Mouse (Mus musculus) midbrain, embryonic 14.5 days (tissue): ENCODE data around the gene Hoxb3. TPM values are rescaled to one million over a fixed set of nuclear protein-coding genes. Genes with fewer than 3 reads are reported as not detected.

Source experiments
- ATAC-seq: fragments of 200-750 bp; cut with Nextera tagmentation; 2 replicates; pipeline ENCODE4 v1.8.0; 2017; ENCODE audit warnings: moderate number of reproducible peaks, moderate library complexity; ENCODE audit not compliant: low FRiP score, low TSS enrichment
- DNase-seq: peaks from one replicate; pipeline ENCODE4 v3.0.0-alpha.2; 2015
- H3K27ac ChIP-seq: fragments of 300-500 bp; sonication (generic); replicated peaks from 2 replicates; pipeline ENCODE4 v1.5.1; 2014; ENCODE audit warnings: mild to moderate bottlenecking, low read depth, low read length, moderate library complexity
- H3K27me3 ChIP-seq: fragments of 300-500 bp; sonication (generic); 2 replicates; pipeline ENCODE4 v1.6.1; 2014; ENCODE audit warnings: low read length, control low read depth, mixed read lengths; ENCODE audit not compliant: control insufficient read depth, insufficient read depth
- H3K36me3 ChIP-seq: fragments of 300-500 bp; sonication (generic); 2 replicates; pipeline ENCODE4 v1.6.1; 2014; ENCODE audit warnings: low read length, control low read depth; ENCODE audit not compliant: control insufficient read depth, insufficient read depth
- H3K4me1 ChIP-seq: fragments of 300-500 bp; sonication (generic); 2 replicates; pipeline ENCODE4 v1.6.1; 2014; ENCODE audit warnings: mild to moderate bottlenecking, antibody characterized with exemption, low read length, control low read depth; ENCODE audit not compliant: control insufficient read depth, insufficient read depth
- H3K4me2 ChIP-seq: fragments of 300-500 bp; sonication (generic); 2 replicates; pipeline ENCODE4 v1.6.1; 2014; ENCODE audit warnings: mild to moderate bottlenecking, low read length, moderate library complexity
- H3K4me3 ChIP-seq: fragments of 300-500 bp; sonication (generic); replicated peaks from 2 replicates; pipeline ENCODE4 v1.5.1; 2014; ENCODE audit warnings: low read depth, low read length
- H3K9ac ChIP-seq: fragments of 300-500 bp; sonication (generic); replicated peaks from 2 replicates; pipeline ENCODE4 v1.6.1; 2014; ENCODE audit warnings: mild to moderate bottlenecking, low read length, moderate library complexity
- H3K9me3 ChIP-seq: fragments of 300-500 bp; sonication (generic); 2 replicates; pipeline ENCODE4 v1.6.1; 2016; ENCODE audit warnings: low read length, control low read depth, mixed read lengths; ENCODE audit not compliant: control insufficient read depth
- WGBS: fragments of 180-500 bp; shearing (Covaris S2); extraction: QIAGEN DNeasy Blood & Tissue Kit; methylation state at CpG from one replicate; pipeline ENCODE4 v1.1.7; 2014; 5-methylcytosine and 5-hydroxymethylcytosine counted together
- microRNA counts: library from miRNA; unstranded; fragments of <30 nt; microRNA quantifications from one replicate; lab custom pipeline; 2016
- microRNA-seq: library from miRNA; unstranded; fragments of <30 nt; microRNA quantifications from one replicate; pipeline ENCODE4, GENCODE M21; 2016
- polyA plus RNA-seq: library from polyadenylated mRNA; unstranded; fragments of >200 nt; fragmentation: Nextera tagmentation; extraction: Ambion mirVana; gene quantifications from 2 replicates; pipeline ENCODE4 v1.2.1, GENCODE M21; 2014

Hoxb3 gene
- polyA plus RNA-seq, 1 experiment from 2014 or later = not detected

DNA sequence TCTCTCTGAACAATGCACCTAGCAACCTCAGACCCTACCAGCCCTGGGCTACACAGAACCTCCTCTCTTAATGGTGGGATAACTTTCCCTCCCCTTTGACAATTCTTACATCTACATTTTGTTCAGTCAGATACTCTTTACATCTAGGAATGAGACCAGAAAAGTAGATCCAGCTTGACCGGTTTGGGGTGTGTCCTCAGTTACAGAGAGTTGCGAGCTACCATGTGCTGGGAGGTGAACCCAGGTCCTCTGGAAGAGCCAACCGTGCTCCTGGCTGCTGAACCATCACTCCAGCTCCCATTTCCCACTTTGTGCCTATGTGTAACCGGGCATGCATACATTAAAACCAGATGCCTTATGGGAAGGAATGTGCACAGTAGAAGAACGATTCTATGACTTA, 60.3 kb downstream of the Hoxb3 start:
- no peaks in the 10 kb centered on the region for H3K4me1 ChIP-seq
- no peak overlapping the region for H3K9ac ChIP-seq
- H3K36me3 ChIP-seq = no peaks in the 10 kb centered on the region
- ATAC-seq = no peak
- no peaks in the 10 kb centered on the region; the same call in 1 of the 2 replicates for H3K27me3 ChIP-seq
- no peak overlapping the region for H3K4me3 ChIP-seq
- H3K27ac ChIP-seq = no peak overlapping the region
- H3K4me2 ChIP-seq = no peak overlapping the region
- H3K9me3 ChIP-seq = no peaks in the 10 kb centered on the region
- WGBS = 82% methylated on average over 5 of the region's 5 CpGs
- no peak for DNase-seq

DNA sequence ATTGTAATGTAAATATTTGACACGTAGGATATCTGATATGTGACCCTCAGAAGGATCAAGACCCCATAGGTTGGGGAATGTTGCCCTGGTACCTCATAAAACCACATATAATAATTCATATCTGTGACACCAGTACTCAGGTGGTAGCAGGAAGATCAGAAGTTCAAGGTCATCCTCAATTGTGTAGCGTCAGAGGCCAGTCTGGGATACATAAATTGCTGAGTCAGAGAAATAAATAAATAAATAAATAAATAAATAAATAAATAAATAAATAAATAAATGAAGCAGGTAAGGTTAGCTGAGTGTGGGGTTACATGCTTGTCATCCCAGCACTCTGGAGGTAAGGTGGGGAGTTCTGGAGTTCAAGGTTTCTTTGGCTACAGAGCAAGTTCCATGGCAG, 64.5 kb downstream of the Hoxb3 start:
- Histone ChIP-seq H3K36me3 (no peaks in the 10 kb centered on the region), H3K4me3 (no peak overlapping the region), H3K4me2 (no peak overlapping the region), H3K27ac (no peak overlapping the region), H3K4me1 (0 out of 2 replicates have a peak, but pooled peaks cover 2% of the 10 kb centered on the region), H3K27me3 (no peaks in the 10 kb centered on the region), H3K9ac (no peak overlapping the region), H3K9me3 (no peaks in the 10 kb centered on the region)
- WGBS = 81% methylated on average over 2 of the region's 2 CpGs
- ATAC-seq (no peak), DNase-seq (no peak)

DNA sequence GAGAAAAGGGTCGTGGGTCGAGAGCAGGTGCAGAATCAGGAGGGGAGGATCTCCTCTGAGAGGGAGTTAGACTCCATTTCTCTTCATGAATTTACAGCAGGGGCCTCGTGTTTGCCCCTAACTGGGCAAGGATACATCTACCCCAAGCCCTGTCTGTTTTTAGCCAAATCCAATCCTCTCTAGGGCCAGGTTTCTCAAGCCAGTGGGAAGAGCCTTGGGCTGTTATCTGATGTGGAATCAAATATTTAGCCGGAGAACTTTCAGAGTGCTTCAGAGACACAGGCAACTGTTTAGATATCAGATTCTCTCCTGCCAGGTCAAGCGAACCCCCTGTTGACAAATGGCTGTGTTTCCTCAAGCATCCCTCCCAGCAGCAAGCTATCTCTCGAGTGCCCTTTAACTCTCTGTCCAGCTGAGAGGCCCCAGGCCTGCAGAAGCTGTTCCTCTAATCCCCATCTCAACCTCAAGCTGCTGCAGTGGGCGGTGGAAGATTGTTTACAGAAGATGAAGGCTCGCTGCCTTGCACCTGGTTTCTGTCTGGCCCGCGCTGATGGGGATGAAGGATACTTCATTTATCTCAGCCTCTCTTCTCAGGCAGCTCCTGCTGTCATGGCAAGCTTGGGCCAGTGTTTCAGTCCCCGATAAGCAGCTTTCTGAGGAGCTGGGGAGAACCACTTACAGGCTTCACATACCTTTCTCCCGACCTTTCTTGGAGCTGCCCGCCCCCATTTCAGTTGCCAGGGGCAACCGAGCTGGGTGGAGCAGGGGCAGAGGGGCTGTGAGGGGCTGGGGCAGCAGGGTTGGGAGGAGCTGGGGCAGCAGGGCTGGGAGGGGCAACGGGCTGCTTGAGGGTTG, 73.9 kb downstream of the Hoxb3 start:
- Histone ChIP-seq H3K9ac (no peak overlapping the region), H3K4me2 (no peak overlapping the region), H3K27me3 (peaks cover 3% of the 10 kb centered on the region; the same call in 1 of the 2 replicates), H3K4me3 (no peak overlapping the region), H3K4me1 (peaks cover 6% of the 10 kb centered on the region), H3K27ac (no peak overlapping the region), H3K36me3 (no peaks in the 10 kb centered on the region), H3K9me3 (no peaks in the 10 kb centered on the region)
- WGBS = 11% methylated on average over 15 of the region's 15 CpGs
- DNase-seq (no peak), ATAC-seq (no peak)

MicroRNAs within 50 kb of the gene (microRNA counts, 519-probe panel; counts per million panel counts)
- 2,864 counts per million, percentile 10 among the panel's probes with 10 or more counts for microRNA mmu-miR-10a (lab: Ali Mortazavi, UCI)

Small RNA genes lying within 50 kb of the gene (microRNA-seq; reads per million reads assigned to microRNA genes)
- 579 reads per million, percentile 75 among the genes with 10 or more reads in this experiment for gene Mir10a

Other genes starting within 250 kb of the Hoxb3 start
- 679 and 959 TPM in 2 replicates for gene Atp5g1, start 247.7 kb upstream of the Hoxb3 start, polyA plus RNA-seq
- gene Calcoco2, start 211.4 kb upstream of the Hoxb3 start, polyA plus RNA-seq = not detected in 2 replicates
- gene Ttll6, start 189.5 kb upstream of the Hoxb3 start, polyA plus RNA-seq = not detected in 2 replicates
- not detected in 2 replicates for gene Hoxb13, start 129.0 kb upstream of the Hoxb3 start, polyA plus RNA-seq
- not detected in 2 replicates for gene Hoxb9, start 51.9 kb upstream of the Hoxb3 start, polyA plus RNA-seq
- gene Hoxb8, start 41.4 kb upstream of the Hoxb3 start, polyA plus RNA-seq = not detected in 2 replicates
- gene Hoxb7, start 36.7 kb upstream of the Hoxb3 start, polyA plus RNA-seq = not detected in 2 replicates
- not detected in 2 replicates for gene Hoxb6, start 30.9 kb upstream of the Hoxb3 start, polyA plus RNA-seq
- not detected in 2 replicates for gene Hoxb5, start 20.0 kb upstream of the Hoxb3 start, polyA plus RNA-seq
- gene Hoxb4, start 5.1 kb upstream of the Hoxb3 start, polyA plus RNA-seq = not detected in 2 replicates
- 0.17 TPM in 1 of 2 replicates, not detected in the other for gene Hoxb2, start 27.2 kb downstream of the Hoxb3 start, polyA plus RNA-seq
- not detected in 2 replicates for gene Hoxb1, start 42.4 kb downstream of the Hoxb3 start, polyA plus RNA-seq
- gene Skap1, start 141.3 kb downstream of the Hoxb3 start, polyA plus RNA-seq = 2.9 and 3.9 TPM in 2 replicates